Mouse (Mus musculus): ENCODE results near the gene Hoxd3. TPM values are rescaled to one million over a fixed set of nuclear protein-coding genes. Genes with fewer than 3 reads are reported as not detected.

The Hoxd3 gene
- polyA plus RNA-seq, 1 experiment from 2014 or later, result not detected

DNA sequence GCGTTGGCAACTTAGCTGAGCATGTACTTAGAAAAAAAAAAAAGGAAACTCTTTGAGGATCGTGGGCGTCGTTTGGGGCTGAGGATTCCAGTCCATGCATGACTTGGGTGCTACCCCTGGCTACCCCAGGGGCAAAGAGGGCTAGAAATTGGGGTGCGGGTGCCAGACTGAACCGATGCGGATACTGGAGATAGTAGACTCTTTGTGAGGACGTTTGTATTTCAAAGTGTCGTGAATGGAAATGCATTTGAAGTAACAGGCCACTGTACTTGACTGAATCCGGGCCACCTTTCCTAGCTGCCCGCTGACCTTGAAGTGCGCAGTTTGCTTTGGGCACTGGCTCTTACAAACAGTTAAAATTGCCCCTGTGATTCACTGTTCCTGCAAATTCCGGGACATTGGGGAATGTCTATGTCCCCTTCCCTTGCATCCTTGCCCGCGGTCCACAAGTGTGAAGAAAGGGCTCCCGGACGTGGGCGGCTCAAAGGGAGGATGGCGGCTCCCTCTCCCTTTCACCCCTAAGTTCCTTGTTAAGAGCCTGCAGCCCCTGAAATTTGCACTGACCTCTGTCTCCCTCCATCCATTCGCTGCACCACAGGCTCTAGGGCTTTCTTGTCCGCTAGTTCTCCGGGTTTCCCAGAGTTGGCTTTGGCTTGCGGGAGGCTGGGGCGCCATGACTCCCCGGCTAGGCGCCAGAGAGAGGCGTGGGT lies 24.6 kb upstream of the Hoxd3 start:
- peaks cover 92% of the 10 kb centered on the region for H3K27me3 ChIP-seq (replicated peaks; ENCODE audit: insufficient read depth, low read length)
- H3K9me3 ChIP-seq (ENCODE audit: low read length), result no peaks in the 10 kb centered on the region
- ATAC-seq, result no peak
- peaks cover 5% of the 10 kb centered on the region; the same call in 1 of the 2 replicates for H3K4me1 ChIP-seq (ENCODE audit: insufficient read depth, low read depth, low read length)
- no peaks in the 10 kb centered on the region for H3K36me3 ChIP-seq (ENCODE audit: insufficient read depth, low read length)
- no peak overlapping the region for H3K27ac ChIP-seq (ENCODE audit: low read length)
- DNase-seq (ENCODE audit: low spot score), result no peak
- TF ChIP-seq EP300 (IDR thresholded peaks at IDR 0.05) (no peak), CTCF (IDR thresholded peaks at IDR 0.05) (no peak)
- H3K4me2 ChIP-seq (replicated peaks; ENCODE audit: low read depth, low read length), result no peak overlapping the region
- 2% methylated on average over 27 of the region's 27 CpGs for WGBS
- H3K4me3 ChIP-seq (ENCODE audit: low read depth, low read length), result no peak overlapping the region
- H3K9ac ChIP-seq (replicated peaks; ENCODE audit: low read depth), result no peak overlapping the region

DNA sequence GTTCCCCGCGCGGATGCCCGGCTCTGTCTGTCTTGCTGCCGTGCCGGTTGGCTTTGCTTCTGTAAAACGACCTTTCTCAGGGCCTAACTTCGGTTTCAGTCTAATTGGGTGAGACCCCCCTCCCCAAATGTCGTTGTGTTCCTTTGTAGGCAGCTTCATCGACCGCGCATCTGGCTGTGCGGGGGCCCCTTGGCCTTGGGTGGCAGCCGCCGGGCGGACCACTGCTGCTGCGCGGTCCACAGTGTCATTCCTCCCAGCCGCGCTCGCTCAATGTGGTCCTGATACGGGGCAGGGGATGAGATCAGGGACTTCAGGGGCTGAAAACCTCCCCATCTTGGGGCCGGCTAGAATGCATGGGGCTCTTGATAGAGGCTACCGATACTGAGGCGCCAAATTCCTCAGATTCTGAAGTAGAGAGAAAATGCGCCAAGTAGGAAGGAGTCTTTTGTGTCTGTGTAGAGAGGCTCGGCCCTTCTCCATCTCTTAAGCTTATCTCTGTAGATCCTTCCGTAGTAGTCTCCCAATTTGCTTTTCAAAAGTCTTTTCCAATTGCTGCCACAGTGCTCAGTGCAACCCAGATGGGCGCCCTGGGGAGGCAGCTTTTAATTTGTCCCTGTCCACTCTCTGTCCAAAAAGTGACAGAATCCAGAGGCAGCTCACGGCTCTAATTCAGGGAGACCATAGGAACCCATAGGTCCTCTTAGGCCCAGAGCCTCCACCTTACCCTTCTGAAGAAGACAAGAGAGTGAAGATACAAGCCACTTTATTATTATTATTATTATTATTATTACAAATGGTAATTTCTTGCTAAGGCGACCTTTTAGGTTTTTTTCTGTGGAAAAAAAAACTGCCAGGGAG lies 23.8 kb upstream of the Hoxd3 start:
- no peak for ATAC-seq

DNA sequence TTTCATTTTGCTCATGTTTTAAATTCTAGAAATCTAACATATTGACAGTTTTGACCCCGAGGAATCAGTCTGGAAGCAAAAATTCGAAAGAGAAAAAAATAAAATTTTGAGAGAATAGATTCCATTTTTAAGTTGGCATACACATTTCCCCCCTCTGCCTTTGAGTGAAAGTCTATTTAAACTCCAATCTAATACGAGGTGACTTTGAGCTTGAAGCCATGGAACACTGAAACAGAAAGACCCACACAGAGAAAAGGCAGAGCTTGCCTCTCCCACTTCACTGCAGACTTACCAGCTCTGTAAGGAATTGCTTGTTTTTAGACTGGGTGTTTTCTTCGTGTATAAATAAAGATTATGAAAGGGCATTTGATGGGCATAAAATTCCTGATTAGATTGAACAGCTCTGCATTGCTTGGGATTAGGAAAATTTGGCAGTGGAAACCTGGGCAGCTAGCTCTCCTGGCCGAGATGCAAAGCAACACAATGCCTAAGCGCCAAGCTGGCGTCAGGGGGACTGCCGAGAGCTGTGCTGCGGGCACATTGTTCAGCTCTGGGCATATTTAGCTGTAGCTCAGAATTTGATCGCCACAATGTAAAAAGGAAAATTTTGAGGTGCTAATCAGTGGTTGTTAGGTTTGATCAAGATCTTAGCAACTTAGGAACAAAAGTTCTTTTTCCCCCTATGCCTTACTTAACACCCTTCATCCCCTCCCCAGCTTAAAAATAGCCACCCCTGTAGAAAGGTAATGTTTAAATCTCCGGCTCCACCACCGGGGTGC lies 22.7 kb upstream of the Hoxd3 start:
- H3K27ac ChIP-seq (ENCODE audit: low read length), result no peak overlapping the region
- no peak overlapping the region for H3K4me2 ChIP-seq (replicated peaks; ENCODE audit: low read depth, low read length)

More for the DNA sequence above, 23.8 kb upstream of the Hoxd3 start:
- Histone ChIP-seq H3K4me1 (ENCODE audit: insufficient read depth, low read depth, low read length) (no peaks in the 10 kb centered on the region; the same call in 1 of the 2 replicates), H3K4me2 (replicated peaks; ENCODE audit: low read depth, low read length) (no peak overlapping the region), H3K36me3 (ENCODE audit: insufficient read depth, low read length) (no peaks in the 10 kb centered on the region), H3K27me3 (replicated peaks; ENCODE audit: insufficient read depth, low read length) (peaks cover 91% of the 10 kb centered on the region), H3K9me3 (ENCODE audit: low read length) (no peaks in the 10 kb centered on the region), H3K9ac (replicated peaks; ENCODE audit: low read depth) (no peak overlapping the region), H3K27ac (ENCODE audit: low read length) (no peak overlapping the region), H3K4me3 (ENCODE audit: low read depth, low read length) (no peak overlapping the region)
- TF ChIP-seq EP300 (IDR thresholded peaks at IDR 0.05), result no peak
- no peak for TF ChIP-seq CTCF (IDR thresholded peaks at IDR 0.05)
- no peak for DNase-seq (ENCODE audit: low spot score)
- under 1% methylated on average over 31 of the region's 31 CpGs for WGBS

DNA sequence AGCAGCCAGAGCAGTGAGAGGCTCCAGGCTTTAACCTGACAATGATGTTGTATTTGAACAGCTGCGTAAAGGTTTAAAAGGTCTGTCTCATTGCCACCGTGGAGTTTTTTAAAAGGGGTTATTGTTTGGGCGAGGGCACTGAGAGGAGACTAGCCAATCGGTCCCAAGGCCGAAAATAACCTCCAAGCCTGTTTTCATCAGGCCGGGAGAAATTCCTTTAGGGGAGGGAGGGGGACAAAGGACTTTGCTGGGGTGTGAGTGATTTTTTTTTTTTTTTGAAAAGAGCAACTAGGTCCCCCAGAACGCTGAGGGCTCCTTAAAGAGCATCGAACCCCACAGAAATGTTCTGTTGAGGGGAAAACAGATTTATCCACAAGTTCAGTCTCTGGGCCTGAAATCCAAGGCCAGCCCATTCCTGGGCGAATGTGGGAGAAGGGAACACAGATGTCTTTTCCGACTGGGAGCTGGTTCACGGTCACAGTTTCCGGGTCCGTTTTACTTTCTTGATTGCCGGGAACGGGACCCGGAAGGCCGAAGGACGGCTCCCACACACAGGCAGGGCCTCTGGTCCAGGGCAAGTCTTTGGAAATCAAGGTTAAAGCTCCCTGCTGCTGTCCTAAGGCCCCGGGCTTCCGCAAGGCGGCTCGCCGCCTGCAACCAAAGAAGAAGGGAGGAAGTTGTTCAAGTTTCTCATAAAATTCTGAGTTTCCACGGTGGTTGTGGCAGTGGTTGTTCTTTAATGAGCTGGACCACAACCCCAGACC lies 22.0 kb upstream of the Hoxd3 start:
- Histone ChIP-seq H3K4me3 (ENCODE audit: low read depth, low read length) (no peak overlapping the region), H3K9ac (replicated peaks; ENCODE audit: low read depth) (no peak overlapping the region), H3K27ac (ENCODE audit: low read length) (no peak overlapping the region), H3K4me1 (ENCODE audit: insufficient read depth, low read depth, low read length) (no peaks in the 10 kb centered on the region), H3K4me2 (replicated peaks; ENCODE audit: low read depth, low read length) (no peak overlapping the region), H3K27me3 (replicated peaks; ENCODE audit: insufficient read depth, low read length) (peaks cover 92% of the 10 kb centered on the region), H3K9me3 (ENCODE audit: low read length) (no peaks in the 10 kb centered on the region), H3K36me3 (ENCODE audit: insufficient read depth, low read length) (no peaks in the 10 kb centered on the region)
- TF ChIP-seq EP300 (IDR thresholded peaks at IDR 0.05) (no peak), CTCF (IDR thresholded peaks at IDR 0.05) (no peak)
- 4% methylated on average over 24 of the region's 24 CpGs for WGBS
- DNase-seq (ENCODE audit: low spot score) (no peak), ATAC-seq (no peak)

More for the DNA sequence above, 22.7 kb upstream of the Hoxd3 start:
- peaks cover 94% of the 10 kb centered on the region for H3K27me3 ChIP-seq (replicated peaks; ENCODE audit: insufficient read depth, low read length)
- TF ChIP-seq CTCF (IDR thresholded peaks at IDR 0.05) (no peak), EP300 (IDR thresholded peaks at IDR 0.05) (no peak)
- H3K4me1 ChIP-seq (ENCODE audit: insufficient read depth, low read depth, low read length), result no peaks in the 10 kb centered on the region
- H3K9ac ChIP-seq (replicated peaks; ENCODE audit: low read depth), result no peak overlapping the region
- no peak overlapping the region for H3K4me3 ChIP-seq (ENCODE audit: low read depth, low read length)
- no peak for ATAC-seq
- DNase-seq (ENCODE audit: low spot score), result no peak
- no peaks in the 10 kb centered on the region for H3K36me3 ChIP-seq (ENCODE audit: insufficient read depth, low read length)
- no peaks in the 10 kb centered on the region for H3K9me3 ChIP-seq (ENCODE audit: low read length)
- 4% methylated on average over 12 of the region's 12 CpGs for WGBS

DNA sequence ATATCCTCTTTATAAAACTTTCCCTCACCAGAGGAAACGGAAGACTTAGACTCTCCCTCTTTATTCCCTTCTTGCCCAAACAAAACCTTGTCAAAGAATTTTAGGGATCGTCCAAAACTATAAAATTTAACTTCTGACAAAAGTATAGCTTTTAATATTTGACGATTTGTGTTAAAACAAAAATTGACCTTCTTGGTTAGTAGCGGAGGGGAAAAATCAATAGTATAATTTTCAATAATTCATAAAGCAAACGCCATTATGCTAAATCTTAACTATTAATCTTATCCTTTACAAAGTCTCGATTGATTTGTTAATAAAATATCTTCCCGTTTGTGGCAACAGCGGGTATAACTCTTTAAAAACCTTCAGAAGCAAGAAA lies 21.4 kb upstream of the Hoxd3 start:
- H3K4me2 ChIP-seq (replicated peaks; ENCODE audit: low read depth, low read length), result no peak overlapping the region
- H3K4me3 ChIP-seq (ENCODE audit: low read depth, low read length), result no peak overlapping the region
- ATAC-seq, result no peak
- TF ChIP-seq EP300 (IDR thresholded peaks at IDR 0.05), result no peak
- no peak for TF ChIP-seq CTCF (IDR thresholded peaks at IDR 0.05)
- H3K9me3 ChIP-seq (ENCODE audit: low read length), result no peaks in the 10 kb centered on the region
- DNase-seq (ENCODE audit: low spot score), result no peak
- WGBS, result 10% methylated on average over 8 of the region's 8 CpGs
- H3K36me3 ChIP-seq (ENCODE audit: insufficient read depth, low read length), result no peaks in the 10 kb centered on the region
- H3K27me3 ChIP-seq (replicated peaks; ENCODE audit: insufficient read depth, low read length), result peaks cover 92% of the 10 kb centered on the region
- no peak overlapping the region for H3K9ac ChIP-seq (replicated peaks; ENCODE audit: low read depth)
- no peak overlapping the region for H3K27ac ChIP-seq (ENCODE audit: low read length)
- no peaks in the 10 kb centered on the region for H3K4me1 ChIP-seq (ENCODE audit: insufficient read depth, low read depth, low read length)
